Mouse (Mus musculus) WW6 (cell line): ENCODE data around the gene Kcnk10.

Experiments used
- DNase-seq: peaks from one replicate; pipeline ENCODE4 v3.0.0-alpha.2; 2013; ENCODE audit warnings: low read depth, low spot score

Gene Kcnk10

DNA sequence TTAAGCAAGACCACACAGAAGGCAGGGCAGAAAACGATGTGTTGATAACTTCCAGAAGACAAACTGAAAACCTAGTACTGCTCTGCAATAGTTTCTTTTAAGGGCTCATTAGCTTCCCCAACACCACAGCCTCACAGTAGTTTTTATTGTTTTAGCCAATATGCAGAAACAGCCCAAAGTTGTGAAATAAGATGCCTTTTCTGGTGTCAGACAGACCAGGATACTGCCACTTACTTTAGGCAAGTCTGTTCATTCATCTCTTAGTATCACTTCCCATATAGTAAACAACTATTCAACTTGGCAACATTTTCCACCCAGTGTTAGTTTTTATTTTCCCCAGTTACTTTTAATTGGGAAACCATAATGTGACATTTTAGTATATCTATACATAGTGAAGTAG lies 171.5 kb downstream of the Kcnk10 start:
- DNase-seq, result no peak

DNA sequence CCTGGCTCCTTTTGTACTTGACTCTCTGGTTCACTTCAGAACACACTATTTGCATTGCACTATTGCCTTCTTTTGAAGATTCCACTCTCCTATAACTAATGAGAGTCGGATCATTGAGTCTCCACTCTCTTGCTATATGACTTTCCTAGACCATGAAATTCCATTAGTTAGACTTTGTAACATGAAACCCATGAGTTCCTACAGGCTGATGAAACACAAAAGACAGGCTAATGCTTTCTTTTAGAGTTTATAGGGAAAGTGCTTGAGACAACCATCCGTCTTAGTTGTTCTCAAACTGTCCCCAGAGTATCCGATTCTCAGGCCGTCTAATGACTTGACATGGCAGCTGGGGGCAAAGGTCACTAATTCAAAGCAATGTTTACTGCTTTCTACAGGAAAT lies 172.0 kb downstream of the Kcnk10 start:
- DNase-seq, result no peak

DNA sequence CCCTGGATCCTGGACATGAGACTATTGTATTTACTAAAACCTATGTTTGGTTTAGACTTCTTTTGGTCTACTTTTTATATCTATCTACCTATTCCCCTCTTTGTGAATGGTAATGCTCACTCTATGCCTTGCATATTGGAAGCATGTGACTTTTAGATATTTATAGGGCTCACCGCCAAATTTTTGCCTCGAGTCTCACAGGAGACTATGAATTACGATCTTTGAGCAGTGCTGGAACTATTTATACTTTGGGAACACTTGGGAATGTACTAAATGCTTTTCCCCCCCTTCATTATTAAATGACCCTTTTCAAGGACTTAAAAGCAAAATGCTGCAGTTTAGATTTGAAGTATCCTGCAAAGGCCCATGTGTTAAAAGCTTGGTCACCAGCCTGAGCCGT lies 181.5 kb downstream of the Kcnk10 start:
- DNase-seq, result no peak

DNA sequence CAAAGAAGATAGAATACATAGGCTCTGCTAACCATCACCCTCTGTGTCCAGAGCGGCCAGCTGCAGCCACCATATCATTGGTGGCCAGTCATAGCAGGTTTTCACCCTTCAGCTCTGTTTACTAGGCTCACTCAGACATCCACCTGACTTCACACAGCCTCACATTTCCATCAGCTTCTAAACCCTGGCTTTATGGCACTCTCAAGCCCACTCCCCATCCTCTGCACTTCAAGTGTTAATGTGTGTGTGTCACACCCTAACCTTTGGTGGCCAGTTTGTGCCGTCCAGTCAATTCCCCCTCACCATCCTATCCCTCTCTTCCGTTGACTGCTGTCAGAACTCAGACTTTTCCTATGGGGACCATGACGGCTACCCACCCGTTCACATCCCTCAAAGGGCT lies 184.0 kb downstream of the Kcnk10 start:
- no peak for DNase-seq

DNA sequence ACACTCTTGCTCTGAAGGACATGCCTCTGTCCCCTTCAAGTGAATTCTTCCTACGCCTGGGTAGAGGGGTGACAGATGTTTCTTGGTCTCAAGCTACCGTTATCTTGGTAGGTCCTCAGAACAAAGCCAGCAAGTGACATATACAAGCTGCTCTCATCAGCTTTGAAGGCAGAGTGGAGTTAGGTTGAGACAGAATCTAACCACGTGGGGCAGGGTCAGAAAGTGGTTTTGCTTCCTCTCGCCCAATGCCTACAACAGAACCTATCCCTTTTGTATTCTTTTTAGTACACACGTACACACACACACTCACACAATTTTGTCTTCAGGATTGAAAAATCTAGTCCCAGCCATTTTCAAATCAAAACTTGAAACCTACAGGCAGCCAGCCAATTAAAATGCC lies 186.8 kb downstream of the Kcnk10 start:
- no peak for DNase-seq

DNA sequence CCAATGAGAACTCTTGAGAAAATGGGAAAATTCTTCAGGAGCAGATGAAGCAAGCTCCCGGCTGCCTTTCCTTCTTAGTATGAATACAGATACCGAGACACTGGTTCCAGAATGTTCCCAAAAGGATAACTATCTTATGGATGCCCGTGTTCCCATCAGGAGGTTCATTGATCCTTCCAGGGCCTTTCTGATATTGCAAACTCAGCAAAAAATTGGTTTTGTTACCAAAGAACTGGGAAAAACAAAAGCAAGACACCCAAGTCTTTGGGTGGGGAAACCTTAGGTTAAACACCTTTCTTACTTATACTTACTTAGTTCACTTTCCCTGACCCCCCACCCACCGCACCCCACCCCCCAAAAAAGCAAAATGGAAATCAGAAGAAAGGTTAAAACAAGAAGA lies 188.5 kb downstream of the Kcnk10 start:
- DNase-seq, result no peak
